Comparison of ENCODE assay signal across 22 mouse cellular contexts in the genomic region with DNA sequence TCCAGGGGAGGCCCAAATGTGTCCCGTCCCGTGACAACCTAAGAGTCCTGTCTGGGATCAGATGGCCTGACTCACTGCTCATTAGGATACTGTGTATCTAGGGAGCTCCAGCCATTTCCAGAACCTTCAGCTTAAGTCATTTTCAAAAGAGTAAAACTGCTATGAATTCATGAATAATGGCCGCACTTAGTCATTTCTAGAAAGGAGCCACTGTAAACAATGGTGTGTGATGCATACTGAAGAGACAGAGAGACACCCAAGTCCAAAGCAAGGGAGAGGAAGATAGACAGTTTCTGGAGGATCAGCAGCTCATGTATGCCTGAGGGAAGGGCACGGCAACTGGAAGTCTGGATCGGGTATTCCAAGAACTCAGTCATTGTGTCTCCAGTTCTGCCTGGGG.
"Had no signal": no experiment of that assay in that cellular context is flagged by ENCODE, and none has a peak within 500 bp of the region (broad histone marks: within the 10 kb centered on the region; RNA-seq: fewer than 3 reads in every experiment).

No protein-coding gene starts in this region.

- H3K4me2 ChIP-seq: heart, embryonic 11.5 days; heart, embryonic 12.5 days; heart, embryonic 13.5 days; heart, embryonic 15.5 days; hindbrain, embryonic 12.5 days; hindbrain, embryonic 13.5 days; hindbrain, embryonic 14.5 days; hindbrain, embryonic 15.5 days; intestine, embryonic 15.5 days; kidney, embryonic 15.5 days had no signal

- H3K36me3 ChIP-seq: heart, embryonic 12.5 days; heart, embryonic 13.5 days; heart, embryonic 15.5 days; hindbrain, embryonic 10.5 days; hindbrain, embryonic 12.5 days; hindbrain, embryonic 13.5 days; hindbrain, embryonic 15.5 days; intestine, embryonic 15.5 days; kidney, embryonic 15.5 days had no signal

- H3K4me1 ChIP-seq: intestine, embryonic 15.5 days had no signal

- DNase-seq: kidney, adult 11 months; layer of hippocampus, adult 9-11 months; layer of hippocampus, postnatal 36 days had no signal

- H3K9me3 ChIP-seq: heart, embryonic 12.5 days; heart, embryonic 13.5 days; heart, embryonic 15.5 days; hindbrain, embryonic 10.5 days; hindbrain, embryonic 12.5 days; hindbrain, embryonic 13.5 days; hindbrain, embryonic 15.5 days; intestine, embryonic 15.5 days; kidney, embryonic 15.5 days had no signal

- H3K27me3 ChIP-seq: heart, embryonic 12.5 days; heart, embryonic 13.5 days; hindbrain, embryonic 12.5 days; hindbrain, embryonic 15.5 days; intestine, embryonic 15.5 days had no signal

- H3K4me3 ChIP-seq: heart, embryonic 12.5 days; heart, embryonic 13.5 days; heart, embryonic 15.5 days; hindbrain, embryonic 10.5 days; hindbrain, embryonic 12.5 days; hindbrain, embryonic 13.5 days; hindbrain, embryonic 15.5 days; intestine, embryonic 15.5 days; kidney, embryonic 15.5 days; layer of hippocampus, adult 2 months; left cerebral cortex, adult 2 months had no signal

- ATAC-seq: hindbrain, embryonic 16.5 days; inflammation-experienced regulatory T-cells, adult 6 months; intestine, embryonic 15.5 days; intestine, embryonic 16.5 days; intestine, postnatal 0 days had no signal

- H3K27ac ChIP-seq: heart, embryonic 13.5 days; heart, embryonic 15.5 days; hindbrain, embryonic 10.5 days; hindbrain, embryonic 12.5 days; hindbrain, embryonic 13.5 days; hindbrain, embryonic 14.5 days; hindbrain, embryonic 15.5 days; hindbrain, postnatal 0 days; intestine, embryonic 15.5 days; kidney, embryonic 15.5 days; kidney, postnatal 0 days; layer of hippocampus, adult 2 months; left cerebral cortex, adult 2 months had no signal

- H3K9ac ChIP-seq: heart, embryonic 12.5 days; heart, embryonic 13.5 days; heart, embryonic 15.5 days; hindbrain, embryonic 12.5 days; hindbrain, embryonic 13.5 days; hindbrain, embryonic 14.5 days; hindbrain, embryonic 15.5 days; intestine, embryonic 15.5 days; kidney, embryonic 15.5 days had no signal
